Mouse (Mus musculus) gastrocnemius, postnatal 10 days (tissue): ENCODE measurements around the gene Amy2a2. TPM values are rescaled to one million over a fixed set of nuclear protein-coding genes. Genes with fewer than 3 reads are reported as not detected.
"Not testable (repeated sequence)": the region's sequence is repeated elsewhere in the genome, so short reads cannot be mapped to it uniquely, and the experiment has no call there.

Source experiments
- DNase-seq: peaks from one replicate; pipeline ENCODE4 v3.0.0; 2021; ENCODE audit warnings: mixed read lengths
- long read RNA-seq, 2 experiments: library from polyadenylated mRNA; stranded (forward); transcript quantifications; one replicate each; pipeline ENCODE4 v2.0.0; 2021
- total RNA-seq, 2 experiments: library from RNA; stranded (reverse); gene quantifications; 2 replicates each; pipeline ENCODE4 v1.2.3; 2021

Amy2a2 gene
- total RNA-seq = not detected
- long read RNA-seq, experiment 1 = 0 reads
- long read RNA-seq, experiment 2 = 0 reads

GRCm38 (mm10) chr3:113356558-113356957 is at the start of gene Amy2a2:
Amy2a2 (minus strand) TSS chr3:113356658.
- not testable (repeated sequence) for DNase-seq

DNA sequence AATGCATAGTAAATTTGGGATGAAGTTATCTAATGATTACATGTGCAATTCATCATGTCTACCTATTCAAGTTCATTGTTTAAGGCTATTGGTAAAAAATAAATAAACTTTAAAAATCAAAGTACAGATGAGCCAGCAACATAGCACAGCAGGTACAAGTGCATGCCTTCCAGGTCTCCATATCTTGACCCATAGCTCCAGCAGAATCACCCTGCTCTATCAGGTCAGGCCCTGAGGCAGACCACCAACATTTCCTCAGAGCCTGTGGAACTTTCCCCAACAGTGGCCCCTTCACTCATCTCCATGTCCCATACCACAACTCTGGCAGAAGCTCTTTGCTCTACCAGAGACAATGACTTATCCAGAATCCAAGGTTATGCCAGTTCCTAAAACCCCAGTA is 11.0 kb downstream of the Amy2a2 start:
- DNase-seq = not testable (repeated sequence)

DNA sequence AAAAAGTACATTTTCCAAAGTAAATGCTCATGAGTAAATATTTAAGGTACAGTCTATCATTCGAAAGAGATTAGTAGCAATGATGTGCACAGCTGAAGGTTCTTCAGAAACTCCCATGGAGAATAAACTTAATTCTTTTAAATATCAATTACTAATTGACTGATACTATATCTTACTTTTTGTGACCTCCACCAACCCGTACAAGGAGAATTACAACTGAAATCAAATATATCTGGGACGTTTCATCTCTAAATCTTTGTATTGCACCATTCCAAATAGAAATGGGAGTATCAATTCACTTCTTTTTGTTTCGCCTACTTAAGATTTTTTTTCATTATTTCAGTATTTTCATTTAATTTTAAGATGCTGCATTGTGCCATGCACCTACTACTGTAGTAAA is 32.5 kb downstream of the Amy2a2 start, which contains the start of gene Amy2a3:
Amy2a3 (minus strand) TSS at position 101 of the 400 bp plus-strand sequence.
- DNase-seq = not testable (repeated sequence)

- not testable (repeated sequence) for DNase-seq
These were observed 43.5 kb downstream of the Amy2a2 start for GRCm38 (mm10) chr3:113312937-113313336.

Other genes starting within 250 kb of the Amy2a2 start
- gene Amy2a5, start 97.8 kb downstream of the Amy2a2 start, total RNA-seq = not detected
- gene Amy2a4, start 65.2 kb downstream of the Amy2a2 start, total RNA-seq = not detected
- not detected for gene Amy2a3, start 32.6 kb downstream of the Amy2a2 start, total RNA-seq
- not detected for gene Amy2a1, start 175.8 kb upstream of the Amy2a2 start, total RNA-seq